Mouse (Mus musculus) CD4-positive, CD25-positive, alpha-beta regulatory T cell, adult 9 weeks (primary cell): ENCODE measurements around the gene Taok2. TPM values are rescaled to one million over a fixed set of nuclear protein-coding genes. Genes with fewer than 3 reads are reported as not detected.

Source experiments
- polyA plus RNA-seq: library from polyadenylated mRNA; unstranded; fragments of 100-300 nt; shearing (Covaris generic); gene quantifications from one replicate; pipeline ENCODE4 v1.2.1, GENCODE M21; 2017

Taok2 gene
- polyA plus RNA-seq = 53.3 TPM

GRCm38 (mm10) chr7:126884286-126885164 lies at the start of gene Taok2:
Taok2 (minus strand) TSS chr7:126884703.

DNA sequence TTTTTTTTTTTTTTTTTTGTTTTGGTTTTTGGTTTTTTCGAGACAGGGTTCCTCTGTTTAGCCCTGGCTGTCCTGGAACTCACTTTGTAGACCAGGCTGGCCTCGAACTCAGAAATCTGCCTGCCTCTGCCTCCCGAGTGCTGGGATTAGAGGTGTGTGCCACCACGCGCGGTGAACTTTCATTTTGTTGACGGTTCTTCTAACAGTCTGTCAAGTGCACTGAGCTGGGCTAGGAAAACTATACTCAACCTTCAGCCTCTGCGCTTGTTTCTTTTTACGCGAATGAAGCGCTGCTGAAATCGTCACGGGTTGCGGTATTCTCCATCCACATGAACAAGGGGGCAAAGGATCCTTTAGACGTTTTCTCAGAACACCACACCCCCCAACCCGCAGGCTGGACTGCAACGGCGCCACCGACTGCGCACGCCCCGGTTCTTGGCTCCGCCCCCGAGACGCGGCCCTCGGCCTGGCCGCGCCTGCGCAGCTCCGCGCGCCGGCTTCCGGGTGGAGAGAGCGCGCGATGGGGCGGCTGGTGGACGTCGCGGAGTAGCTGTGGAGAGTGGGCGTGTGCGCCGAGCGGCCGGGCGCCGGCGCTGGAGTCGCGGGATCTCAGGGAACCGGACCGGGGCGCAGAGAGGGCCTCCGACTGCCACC lies 44.0 kb upstream of the Taok2 start, which contains the start of gene Kctd13:
Gene Kctd13 (plus strand): TSS at position 496 of the 654 bp plus-strand sequence.

GRCm38 (mm10) chr7:126922624-126923060 lies 38.1 kb upstream of the Taok2 start, which contains the start of gene Tmem219:
Tmem219 (minus strand) TSS chr7:126922917.

GRCm38 (mm10) chr7:126862147-126862784 lies 22.2 kb downstream of the Taok2 start, which contains the start of gene Ino80e:
Ino80e (minus strand) TSS chr7:126862377.

DNA sequence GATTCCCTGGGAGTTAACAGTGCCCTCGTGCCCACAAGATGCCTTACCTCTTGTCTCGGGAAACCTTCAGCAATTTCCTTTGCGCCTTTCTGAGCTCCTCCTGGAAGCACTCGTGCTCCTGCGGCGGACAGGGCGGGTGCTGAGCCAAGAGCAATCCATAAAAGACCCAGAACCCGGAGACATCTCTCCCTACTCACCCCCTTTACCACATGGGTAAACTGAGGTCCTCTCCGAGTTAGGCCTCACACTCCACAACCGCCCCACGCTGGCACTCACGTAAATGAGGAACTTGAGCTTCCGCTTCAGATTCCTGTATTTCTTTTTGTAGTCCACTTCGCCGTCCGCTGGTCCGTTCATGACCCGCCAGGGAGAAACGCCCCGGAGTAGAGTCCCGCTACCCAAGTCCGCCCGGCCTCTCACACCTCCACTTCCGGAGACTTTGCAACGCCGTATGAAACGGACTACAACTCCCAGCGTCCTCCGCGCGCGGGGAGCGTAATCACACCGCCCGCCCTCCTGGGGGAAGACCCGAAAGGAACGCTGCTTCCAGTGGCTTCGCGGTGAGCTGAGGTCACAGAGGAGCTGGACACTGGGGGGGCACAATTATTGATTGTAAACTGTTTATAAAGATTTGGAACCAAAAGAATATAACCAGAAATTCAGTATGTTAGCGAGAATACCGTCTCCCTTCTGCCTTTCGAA lies 22.9 kb downstream of the Taok2 start, which contains the start of gene Hirip3:
Gene Hirip3 (plus strand): TSS at position 544 of the 702 bp plus-strand sequence.

GRCm38 (mm10) chr7:126847116-126847420 lies 37.4 kb downstream of the Taok2 start, which contains the start of gene Doc2a:
Doc2a (plus strand) TSS chr7:126847416.

GRCm38 (mm10) chr7:126831539-126831938 lies 53.0 kb downstream of the Taok2 start, which contains the start of gene 4930451I11Rik:
4930451I11Rik (minus strand) TSS chr7:126831639.

Other genes with a start within 250 kb of the Taok2 start
- 132 TPM for gene Sgf29, start 235.4 kb downstream of the Taok2 start, polyA plus RNA-seq
- gene Sult1a1, start 208.3 kb downstream of the Taok2 start, polyA plus RNA-seq = 1.4 TPM
- 153 TPM for gene Bola2, start 189.3 kb downstream of the Taok2 start, polyA plus RNA-seq
- gene Slx1b, start 188.9 kb downstream of the Taok2 start, polyA plus RNA-seq = 10.8 TPM
- gene Coro1a, start 176.9 kb downstream of the Taok2 start, polyA plus RNA-seq = 3,709 TPM
- gene Mapk3, start 125.1 kb downstream of the Taok2 start, polyA plus RNA-seq = 37.7 TPM
- gene Gdpd3, start 118.4 kb downstream of the Taok2 start, polyA plus RNA-seq = 1.9 TPM
- 201 TPM for gene Ypel3, start 107.7 kb downstream of the Taok2 start, polyA plus RNA-seq
- gene Tbx6, start 103.2 kb downstream of the Taok2 start, polyA plus RNA-seq = 4.0 TPM
- 333 TPM for gene Ppp4c, start 92.2 kb downstream of the Taok2 start, polyA plus RNA-seq
- not detected for gene Fam57b, start 87.0 kb downstream of the Taok2 start, polyA plus RNA-seq
- gene 4930451I11Rik, start 53.1 kb downstream of the Taok2 start, polyA plus RNA-seq = not detected
- not detected for gene Doc2a, start 37.3 kb downstream of the Taok2 start, polyA plus RNA-seq
- 10.6 TPM for gene Hirip3, start 22.7 kb downstream of the Taok2 start, polyA plus RNA-seq
- gene Ino80e, start 22.3 kb downstream of the Taok2 start, polyA plus RNA-seq = 113 TPM
- gene Tmem219, start 38.2 kb upstream of the Taok2 start, polyA plus RNA-seq = 58.9 TPM
- 9.7 TPM for gene Kctd13, start 44.2 kb upstream of the Taok2 start, polyA plus RNA-seq
- 0.19 TPM for gene Asphd1, start 64.9 kb upstream of the Taok2 start, polyA plus RNA-seq
- 0.66 TPM for gene Sez6l2, start 65.9 kb upstream of the Taok2 start, polyA plus RNA-seq
- 326 TPM for gene Cdipt, start 91.2 kb upstream of the Taok2 start, polyA plus RNA-seq
- gene Cdiptos, start 91.4 kb upstream of the Taok2 start, polyA plus RNA-seq = 2.2 TPM
- gene Mvp, start 129.9 kb upstream of the Taok2 start, polyA plus RNA-seq = 51.3 TPM
- gene Pagr1b, start 131.8 kb upstream of the Taok2 start, polyA plus RNA-seq = 2.1 TPM
- gene Pagr1a, start 132.6 kb upstream of the Taok2 start, polyA plus RNA-seq = 148 TPM
- gene Gm42742, start 136.4 kb upstream of the Taok2 start, polyA plus RNA-seq = 28.1 TPM
- gene Prrt2, start 136.5 kb upstream of the Taok2 start, polyA plus RNA-seq = 17.3 TPM
- gene Maz, start 142.3 kb upstream of the Taok2 start, polyA plus RNA-seq = 19.6 TPM
- gene Kif22, start 157.8 kb upstream of the Taok2 start, polyA plus RNA-seq = 11.8 TPM
- not detected for gene Zg16, start 202.6 kb upstream of the Taok2 start, polyA plus RNA-seq
- gene AI467606, start 206.7 kb upstream of the Taok2 start, polyA plus RNA-seq = 452 TPM
- 23.9 TPM for gene Qprt, start 237.5 kb upstream of the Taok2 start, polyA plus RNA-seq